Mouse (Mus musculus): ENCODE measurements around the gene Gm20458.

The Gm20458 gene

GRCm38 (mm10) chr2:164453047-164453757, 7.6 kb upstream of the Gm20458 start:
- DNase-seq (ENCODE audit: low spot score in 2 of 2) = no peak

- DNase-seq (ENCODE audit: low spot score in 2 of 2) = no peak
Measured at GRCm38 (mm10) chr2:164453887-164454500, 6.8 kb upstream of the Gm20458 start.

- no peak for DNase-seq (ENCODE audit: low spot score in 2 of 2)
Measured at GRCm38 (mm10) chr2:164454846-164455245, 5.9 kb upstream of the Gm20458 start.

GRCm38 (mm10) chr2:164455421-164456190, 5.2 kb upstream of the Gm20458 start:
- no peak for DNase-seq (ENCODE audit: low spot score in 2 of 2)

- no peak for DNase-seq (ENCODE audit: low spot score in 2 of 2)
Measured at GRCm38 (mm10) chr2:164456413-164456812, 4.4 kb upstream of the Gm20458 start.

- DNase-seq (ENCODE audit: low spot score in 2 of 2) = no peak
Measured at GRCm38 (mm10) chr2:164456864-164457300, 3.9 kb upstream of the Gm20458 start, which contains the start of gene Sys1. TSS of gene Sys1 (plus strand) at chr2:164456964.

- no peak for DNase-seq (ENCODE audit: low spot score in 2 of 2)
Measured at GRCm38 (mm10) chr2:164457942-164458341, 2.8 kb upstream of the Gm20458 start.

GRCm38 (mm10) chr2:164458535-164458934, 2.2 kb upstream of the Gm20458 start:
- no peak for DNase-seq (ENCODE audit: low spot score in 2 of 2)

GRCm38 (mm10) chr2:164465161-164465560, 4.4 kb downstream of the Gm20458 start:
- no peak for DNase-seq (ENCODE audit: low spot score in 2 of 2)

- no peak for DNase-seq (ENCODE audit: low spot score in 2 of 2)
Measured at GRCm38 (mm10) chr2:164466787-164467186, 6.0 kb downstream of the Gm20458 start.

GRCm38 (mm10) chr2:164470254-164470653, 9.5 kb downstream of the Gm20458 start:
- DNase-seq (ENCODE audit: low spot score in 2 of 2) = peak in 1 of 2 experiments; percentile 53

- DNase-seq (ENCODE audit: low spot score in 2 of 2) = no peak
Measured at GRCm38 (mm10) chr2:164473624-164474023, 12.9 kb downstream of the Gm20458 start, which contains the start of gene Trp53tg5. TSS of gene Trp53tg5 (minus strand) at chr2:164473724.

- DNase-seq (ENCODE audit: low spot score in 2 of 2) = no peak
Measured at GRCm38 (mm10) chr2:164485681-164486257, 25.0 kb downstream of the Gm20458 start, which contains the start of gene Dbndd2. TSS of gene Dbndd2 (plus strand) at chr2:164486106.

GRCm38 (mm10) chr2:164486258-164487114, 25.7 kb downstream of the Gm20458 start:
- DNase-seq (ENCODE audit: low spot score in 2 of 2) = peak in 1 of 2 experiments; percentile 54

GRCm38 (mm10) chr2:164487115-164487527, 26.4 kb downstream of the Gm20458 start:
- no peak for DNase-seq (ENCODE audit: low spot score in 2 of 2)

GRCm38 (mm10) chr2:164487812-164488211, 27.0 kb downstream of the Gm20458 start:
- peak in 1 of 2 experiments; percentile 72 for DNase-seq (ENCODE audit: low spot score in 2 of 2)

- peak in 1 of 2 experiments; percentile 26 for DNase-seq (ENCODE audit: low spot score in 2 of 2)
Measured at GRCm38 (mm10) chr2:164494126-164494525, 33.4 kb downstream of the Gm20458 start.

- DNase-seq (ENCODE audit: low spot score in 2 of 2) = no peak
Measured at GRCm38 (mm10) chr2:164496331-164496730, 35.6 kb downstream of the Gm20458 start.

- DNase-seq (ENCODE audit: low spot score in 2 of 2) = peak; percentile 66 to 82
Measured at GRCm38 (mm10) chr2:164496847-164497690, 36.3 kb downstream of the Gm20458 start, which contains the start of gene Pigt. TSS of gene Pigt (plus strand) at chr2:164497520.

Data from cerebellum, postnatal 4 days (tissue).